Mouse (Mus musculus): ENCODE measurements around the gene Ercc2. TPM values are rescaled to one million over a fixed set of nuclear protein-coding genes. Genes with fewer than 3 reads are reported as not detected.

Gene Ercc2
- polyA plus RNA-seq (2015; fragmentation: Nextera tagmentation; extraction: Ambion mirVana), result 18.2 and 18.3 TPM in 2 replicates

GRCm38 (mm10) chr7:19381377-19382165 is at the start of gene Ercc2:
TSS of gene Ercc2 (plus strand) at chr7:19382010.
- H3K36me3 ChIP-seq, result peaks cover 47% of the 10 kb centered on the region
- peak within 1 kb of the TSS; percentile 95 for H3K4me3 ChIP-seq
- ATAC-seq (ENCODE audit: low FRiP score, low read depth), result peak; percentile 96
- peak within 1 kb of the TSS; percentile 91 for H3K4me2 ChIP-seq (replicated peaks)
- H3K9ac ChIP-seq, result peak within 1 kb of the TSS; percentile 88
- no peaks in the 10 kb centered on the region for H3K27me3 ChIP-seq
- H3K9me3 ChIP-seq, result no peaks in the 10 kb centered on the region
- peaks cover 15% of the 10 kb centered on the region for H3K4me1 ChIP-seq
- H3K27ac ChIP-seq, result no peak within 1 kb of the TSS
- WGBS, result 6% methylated on average over 48 of the region's 48 CpGs

GRCm38 (mm10) chr7:19332709-19333352 is 49.0 kb upstream of the Ercc2 start:
- H3K9ac ChIP-seq, result peak overlapping the region; percentile 84
- H3K4me2 ChIP-seq (replicated peaks), result peak overlapping the region; percentile 93
- H3K9me3 ChIP-seq, result no peaks in the 10 kb centered on the region
- under 1% methylated on average over 52 of the region's 52 CpGs for WGBS
- no peak overlapping the region for H3K27ac ChIP-seq
- no peaks in the 10 kb centered on the region for H3K36me3 ChIP-seq
- H3K27me3 ChIP-seq, result 0 out of 2 replicates have a peak, but pooled peaks cover 2% of the 10 kb centered on the region
- H3K4me1 ChIP-seq, result peaks cover 5% of the 10 kb centered on the region
- ATAC-seq (ENCODE audit: low FRiP score, low read depth), result peak; percentile 42; the same call in 1 of the 2 replicates
- peak overlapping the region; percentile 68 for H3K4me3 ChIP-seq

GRCm38 (mm10) chr7:19335583-19335982 is 46.2 kb upstream of the Ercc2 start:
- 37% methylated on average over 3 of the region's 3 CpGs for WGBS
- Histone ChIP-seq H3K9me3 (no peaks in the 10 kb centered on the region), H3K36me3 (no peaks in the 10 kb centered on the region), H3K27me3 (0 out of 2 replicates have a peak, but pooled peaks cover 3% of the 10 kb centered on the region), H3K4me3 (no peak overlapping the region), H3K9ac (no peak overlapping the region), H3K27ac (no peak overlapping the region), H3K4me1 (peaks cover 10% of the 10 kb centered on the region; the same call in 1 of the 2 replicates), H3K4me2 (replicated peaks) (no peak overlapping the region)
- ATAC-seq (ENCODE audit: low FRiP score, low read depth), result no peak

- ATAC-seq (ENCODE audit: low FRiP score, low read depth), result no peak
- peaks cover 23% of the 10 kb centered on the region for H3K4me1 ChIP-seq
- no peak overlapping the region for H3K4me3 ChIP-seq
- no peaks in the 10 kb centered on the region for H3K9me3 ChIP-seq
- H3K9ac ChIP-seq, result no peak overlapping the region
- no peak overlapping the region for H3K27ac ChIP-seq
- no peak overlapping the region for H3K4me2 ChIP-seq (replicated peaks)
- no peaks in the 10 kb centered on the region for H3K36me3 ChIP-seq
- 57% methylated on average over 10 of the region's 10 CpGs for WGBS
- H3K27me3 ChIP-seq, result peaks cover 15% of the 10 kb centered on the region
Measured at GRCm38 (mm10) chr7:19337122-19337521, 44.7 kb upstream of the Ercc2 start.

- 42% methylated on average over 2 of the region's 2 CpGs for WGBS
- Histone ChIP-seq H3K4me3 (no peak overlapping the region), H3K9ac (no peak overlapping the region), H3K4me2 (replicated peaks) (no peak overlapping the region), H3K36me3 (no peaks in the 10 kb centered on the region), H3K27me3 (peaks cover 20% of the 10 kb centered on the region), H3K9me3 (no peaks in the 10 kb centered on the region), H3K27ac (no peak overlapping the region), H3K4me1 (peaks cover 26% of the 10 kb centered on the region)
- ATAC-seq (ENCODE audit: low FRiP score, low read depth), result no peak
Measured at GRCm38 (mm10) chr7:19338060-19338459, 43.8 kb upstream of the Ercc2 start.

GRCm38 (mm10) chr7:19338596-19338995 is 43.2 kb upstream of the Ercc2 start:
- Histone ChIP-seq H3K9me3 (no peaks in the 10 kb centered on the region), H3K27me3 (peaks cover 20% of the 10 kb centered on the region), H3K4me2 (replicated peaks) (no peak overlapping the region), H3K9ac (peak overlapping the region; percentile 35; the same call in 1 of the 2 replicates), H3K4me1 (peaks cover 30% of the 10 kb centered on the region), H3K36me3 (no peaks in the 10 kb centered on the region), H3K4me3 (no peak overlapping the region), H3K27ac (no peak overlapping the region)
- 61% methylated on average over 7 of the region's 7 CpGs for WGBS
- ATAC-seq (ENCODE audit: low FRiP score, low read depth), result no peak

- WGBS, result 17% methylated on average over 10 of the region's 10 CpGs
Measured at GRCm38 (mm10) chr7:19341250-19341649, 40.6 kb upstream of the Ercc2 start.

GRCm38 (mm10) chr7:19341761-19342409 is 39.9 kb upstream of the Ercc2 start:
- peak overlapping the region; percentile 67 for H3K9ac ChIP-seq

More at GRCm38 (mm10) chr7:19341250-19341649, 40.6 kb upstream of the Ercc2 start:
- Histone ChIP-seq H3K36me3 (no peaks in the 10 kb centered on the region), H3K4me3 (peak overlapping the region; percentile 53; the same call in 1 of the 2 replicates), H3K27me3 (peaks cover 20% of the 10 kb centered on the region), H3K4me1 (peaks cover 43% of the 10 kb centered on the region), H3K27ac (no peak overlapping the region), H3K4me2 (replicated peaks) (peak overlapping the region; percentile 93), H3K9ac (0 out of 2 replicates have a peak overlapping the region, but pooled peaks have one; percentile 67), H3K9me3 (no peaks in the 10 kb centered on the region)
- no peak for ATAC-seq (ENCODE audit: low FRiP score, low read depth)

GRCm38 (mm10) chr7:19342481-19343027 is 39.3 kb upstream of the Ercc2 start:
- H3K4me1 ChIP-seq, result peaks cover 45% of the 10 kb centered on the region
- H3K9me3 ChIP-seq, result no peaks in the 10 kb centered on the region
- ATAC-seq (ENCODE audit: low FRiP score, low read depth), result no peak
- peaks cover 2% of the 10 kb centered on the region; the same call in 1 of the 2 replicates for H3K36me3 ChIP-seq
- H3K4me3 ChIP-seq, result peak overlapping the region; percentile 53
- peaks cover 20% of the 10 kb centered on the region for H3K27me3 ChIP-seq
- WGBS, result under 1% methylated on average over 27 of the region's 27 CpGs
- H3K27ac ChIP-seq, result no peak overlapping the region
- peak overlapping the region; percentile 67 for H3K9ac ChIP-seq
- H3K4me2 ChIP-seq (replicated peaks), result peak overlapping the region; percentile 93

More at GRCm38 (mm10) chr7:19341761-19342409, 39.9 kb upstream of the Ercc2 start:
- H3K4me1 ChIP-seq, result peaks cover 45% of the 10 kb centered on the region
- ATAC-seq (ENCODE audit: low FRiP score, low read depth), result no peak
- peak overlapping the region; percentile 53 for H3K4me3 ChIP-seq
- no peaks in the 10 kb centered on the region for H3K36me3 ChIP-seq
- H3K9me3 ChIP-seq, result no peaks in the 10 kb centered on the region
- peaks cover 20% of the 10 kb centered on the region for H3K27me3 ChIP-seq
- no peak overlapping the region for H3K27ac ChIP-seq
- WGBS, result 1% methylated on average over 41 of the region's 41 CpGs
- peak overlapping the region; percentile 93 for H3K4me2 ChIP-seq (replicated peaks)

GRCm38 (mm10) chr7:19343210-19343808 is 38.5 kb upstream of the Ercc2 start:
- Histone ChIP-seq H3K9ac (no peak overlapping the region), H3K36me3 (peaks cover 9% of the 10 kb centered on the region), H3K27me3 (peaks cover 20% of the 10 kb centered on the region), H3K4me1 (peaks cover 42% of the 10 kb centered on the region), H3K4me2 (replicated peaks) (peak overlapping the region; percentile 93), H3K9me3 (no peaks in the 10 kb centered on the region), H3K27ac (no peak overlapping the region), H3K4me3 (0 out of 2 replicates have a peak overlapping the region, but pooled peaks have one; percentile 53)
- WGBS, result 3% methylated on average over 11 of the region's 11 CpGs
- no peak for ATAC-seq (ENCODE audit: low FRiP score, low read depth)

GRCm38 (mm10) chr7:19344237-19344847 is 37.5 kb upstream of the Ercc2 start, which contains the start of gene Ercc1:
TSS of gene Ercc1 (plus strand) at chr7:19344778.
- 23% methylated on average over 12 of the region's 12 CpGs for WGBS
- ATAC-seq (ENCODE audit: low FRiP score, low read depth), result no peak
- Histone ChIP-seq H3K36me3 (peaks cover 19% of the 10 kb centered on the region), H3K27me3 (peaks cover 20% of the 10 kb centered on the region), H3K4me1 (peaks cover 39% of the 10 kb centered on the region), H3K9ac (peak within 1 kb of the TSS; percentile 77), H3K27ac (peak within 1 kb of the TSS; percentile 89), H3K4me2 (replicated peaks) (peak within 1 kb of the TSS; percentile 93), H3K4me3 (peak within 1 kb of the TSS; percentile 64), H3K9me3 (no peaks in the 10 kb centered on the region)

All from limb, embryonic 13.5 days (tissue).